Mouse (Mus musculus) CD8-positive naive resting alpha-beta T cell, adult 2 months (primary cell): ENCODE results near the gene Sdr9c7.

Experiments used
- DNase-seq, 2 experiments: peaks; one replicate each; pipeline ENCODE4 v3.0.0; 2022; ENCODE audit warnings: low read depth in 2 of 2, low spot score in 2 of 2

Sdr9c7 gene

GRCm38 (mm10) chr10:127959161-127959679 is 60.9 kb downstream of the Sdr9c7 start:
- DNase-seq: no peak
